Mouse (Mus musculus) urinary bladder, postnatal 4 days (tissue): Measurements from ENCODE around the gene Olfr749.
"Not testable (repeated sequence)": the region's sequence is repeated elsewhere in the genome, so short reads cannot be mapped to it uniquely, and the experiment has no call there.

Experiments
- DNase-seq, 2 experiments: peaks; one replicate each; pipeline ENCODE4 v3.0.0; 2021 to 2022; ENCODE audit warnings: low spot score in 2 of 2

Gene Olfr749

DNA sequence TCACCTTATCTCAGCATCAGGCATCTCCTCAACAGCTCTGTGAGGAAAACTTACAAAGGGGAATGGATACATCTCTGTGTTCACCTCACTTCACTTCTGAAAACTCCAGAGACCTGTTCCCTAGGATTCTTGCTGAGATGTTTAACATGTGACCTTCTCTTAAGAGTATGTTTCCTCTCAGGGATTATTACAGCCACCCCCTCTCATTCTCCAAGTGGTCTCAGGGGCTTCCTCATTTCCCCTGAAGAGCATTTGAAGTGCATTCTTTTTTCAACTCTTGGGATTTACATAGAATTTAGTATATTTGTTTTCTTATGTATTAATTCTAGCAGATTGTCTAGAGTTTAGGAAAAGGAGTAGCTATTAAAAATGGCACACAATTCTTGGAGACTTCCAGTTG is at the start of gene Olfr749:
Gene Olfr749, minus strand, starts transcription at position 101 of the 400 bp plus-strand sequence.
- no peak for DNase-seq

- no peak for DNase-seq
Observed at GRCm38 (mm10) chr14:50788157-50788556, 43.3 kb upstream of the Olfr749 start.

DNA sequence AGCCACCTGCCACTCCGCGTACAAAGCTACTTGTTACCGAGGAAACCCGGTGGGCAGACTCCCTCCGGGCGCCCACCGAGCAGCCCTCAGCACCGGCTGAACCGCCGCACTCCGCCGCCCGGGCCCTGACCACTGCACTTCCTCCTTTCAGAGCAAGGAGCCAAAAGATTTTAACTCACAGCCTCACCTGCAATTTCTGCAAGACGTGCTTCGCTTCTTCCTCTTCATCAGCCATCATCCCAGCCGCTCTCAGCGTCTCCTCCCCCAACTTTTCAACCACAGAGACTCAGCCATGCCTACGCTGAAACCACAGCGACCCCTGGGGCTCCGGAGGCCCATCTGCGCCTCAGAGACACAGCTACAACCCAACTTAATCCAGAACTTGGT is 40.4 kb upstream of the Olfr749 start, which contains the start of gene Ttc5:
Gene Ttc5, minus strand, starts transcription at position 269 of the 387 bp plus-strand sequence.
- DNase-seq = peak; percentile 80 to 86

DNA sequence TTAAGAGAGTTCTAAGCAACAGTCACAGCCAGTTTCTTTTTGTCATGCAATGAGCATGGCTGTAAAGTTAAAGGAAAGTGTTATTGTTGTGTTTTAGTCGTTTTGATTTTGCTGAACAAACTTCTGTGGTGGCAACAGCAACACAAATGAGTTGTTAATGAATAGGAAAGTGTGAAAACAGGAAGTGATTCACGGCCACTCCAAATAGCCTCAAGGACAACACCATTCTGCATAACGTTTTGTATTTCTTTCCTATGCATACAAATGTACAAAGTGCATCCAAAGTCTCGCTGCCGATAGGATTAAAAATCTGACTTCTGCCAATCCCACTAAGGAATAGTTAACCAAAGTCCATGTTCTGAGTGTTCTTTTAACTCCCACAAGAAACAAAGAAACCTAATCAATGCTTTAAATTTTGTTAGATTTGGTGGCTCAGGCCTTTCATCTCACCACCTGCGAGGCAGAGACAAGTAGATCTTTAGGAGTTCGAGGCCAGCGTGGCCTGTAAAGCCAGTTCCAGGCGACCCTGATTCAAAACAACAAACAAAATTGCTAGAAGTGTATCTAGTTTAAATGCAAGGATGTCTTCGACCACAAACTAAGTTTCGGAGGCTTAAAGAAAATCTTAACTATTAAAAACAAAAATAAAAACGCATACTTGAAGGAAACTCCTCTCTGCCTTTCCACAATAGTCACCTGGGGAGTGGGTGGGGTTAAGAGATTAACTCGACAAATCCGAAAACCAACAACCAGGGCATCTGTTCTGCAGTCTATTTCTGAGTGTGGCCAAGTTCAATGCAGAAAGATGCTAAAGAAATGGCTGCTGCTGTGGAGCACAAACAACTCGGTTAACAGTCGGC is 39.7 kb upstream of the Olfr749 start:
- DNase-seq = no peak

GRCm38 (mm10) chr14:50782166-50782565 is 37.3 kb upstream of the Olfr749 start:
- no peak for DNase-seq

- no peak for DNase-seq
Observed at GRCm38 (mm10) chr14:50771342-50771741, 26.4 kb upstream of the Olfr749 start.

- no peak for DNase-seq
Observed at GRCm38 (mm10) chr14:50765736-50766135, 20.8 kb upstream of the Olfr749 start.

GRCm38 (mm10) chr14:50758416-50759085 is 13.7 kb upstream of the Olfr749 start:
- no peak for DNase-seq

GRCm38 (mm10) chr14:50741584-50741983 is 3.3 kb downstream of the Olfr749 start:
- DNase-seq = no peak

- no peak for DNase-seq
Observed at GRCm38 (mm10) chr14:50740334-50740733, 4.6 kb downstream of the Olfr749 start.

DNA sequence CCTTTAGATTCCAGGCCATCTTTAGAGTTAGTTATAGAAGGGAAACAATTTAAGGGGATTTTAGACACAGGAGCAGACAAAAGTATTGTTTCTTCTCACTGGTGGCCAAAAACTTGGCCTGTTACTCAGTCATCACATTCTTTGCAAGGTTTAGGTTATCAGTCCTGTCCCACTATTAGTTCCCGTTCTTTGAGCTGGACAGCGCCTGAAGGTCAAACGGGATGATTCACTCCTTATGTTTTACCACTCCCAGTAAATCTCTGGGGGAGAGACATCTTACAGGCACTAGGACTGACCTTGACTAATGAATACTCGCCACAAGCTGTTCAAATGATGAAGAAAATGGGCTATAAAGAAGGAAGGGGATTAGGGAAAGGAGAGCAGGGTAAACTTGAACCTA is 22.5 kb downstream of the Olfr749 start:
- DNase-seq = not testable (repeated sequence)

- not testable (repeated sequence) for DNase-seq
Observed at GRCm38 (mm10) chr14:50719875-50720274, 25.0 kb downstream of the Olfr749 start.

- no peak for DNase-seq
Observed at GRCm38 (mm10) chr14:50707073-50707472, 37.8 kb downstream of the Olfr749 start, which contains the start of gene Olfr748. Gene Olfr748, plus strand, starts transcription at chr14:50707373.

GRCm38 (mm10) chr14:50693106-50693505 is 51.8 kb downstream of the Olfr749 start, which contains the start of gene Olfr747:
Gene Olfr747, minus strand, starts transcription at chr14:50693206.
- DNase-seq = no peak
